Comparison of ENCODE assay signal across 8 mouse cellular contexts in the genomic region with DNA sequence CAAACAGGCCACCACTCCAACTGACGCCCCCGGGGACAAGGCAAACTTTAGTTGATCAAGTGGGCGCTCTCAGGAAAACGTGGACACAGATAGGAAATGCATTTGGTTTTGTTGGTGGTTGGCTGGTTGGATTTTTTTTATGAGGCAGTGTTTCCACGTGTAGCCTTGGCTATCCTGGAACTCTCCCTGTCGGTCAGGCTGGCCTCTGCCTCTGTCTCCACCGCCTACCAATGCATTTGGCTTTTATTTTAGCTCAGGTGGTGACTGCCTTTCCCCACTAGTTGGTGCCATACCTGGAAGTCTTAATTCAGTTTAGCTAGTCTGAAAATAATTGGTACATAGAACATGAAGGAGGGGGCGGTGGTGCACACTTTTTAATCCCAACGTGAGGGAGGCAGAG. TPM values are rescaled to one million over a fixed set of nuclear protein-coding genes. Genes with fewer than 3 reads are reported as not detected.
DNase-seq lines count a peak whose midpoint lies in the region; ATAC-seq and TF ChIP-seq lines count a peak whose summit lies in the region.

No protein-coding gene starts in this region.

- 18% methylated on average over 9 of the region's 9 CpGs for WGBS in lung, embryonic 15.5 days
- 22% methylated on average over 9 of the region's 9 CpGs for WGBS in heart, embryonic 16.5 days
- 26% methylated on average over 9 of the region's 9 CpGs for WGBS in limb, embryonic 10.5 days
- 26% methylated on average over 9 of the region's 9 CpGs for WGBS in midbrain, postnatal 0 days

- H3K9ac ChIP-seq in lung, embryonic 15.5 days = peak overlapping the region; percentile 91
- peak overlapping the region; percentile 99 for H3K9ac ChIP-seq in heart, embryonic 16.5 days (ENCODE audit: low read length)
- peak overlapping the region; percentile 63; the same call in 1 of the 2 replicates for H3K9ac ChIP-seq in midbrain, postnatal 0 days (replicated peaks; ENCODE audit: low read length, poor library complexity, severe bottlenecking)

- H3K27ac ChIP-seq in lung, embryonic 15.5 days = peak overlapping the region; percentile 91; the same call in 1 of the 2 replicates
- H3K27ac ChIP-seq in brown adipose tissue, adult 24 weeks (replicated peaks; ENCODE audit: low read depth, low read length) = no peak overlapping the region
- no peak overlapping the region; the same call in 1 of the 2 replicates for H3K27ac ChIP-seq in heart, embryonic 16.5 days (ENCODE audit: low read length)
- H3K27ac ChIP-seq in limb, embryonic 10.5 days = no peak overlapping the region
- H3K27ac ChIP-seq in midbrain, postnatal 0 days (ENCODE audit: low read depth, low read length) = 0 out of 2 replicates have a peak overlapping the region, but pooled peaks have one; percentile 32

- peak; percentile 76 for TF ChIP-seq CTCF in midbrain, postnatal 0 days (IDR thresholded peaks at IDR 0.05)

- peak overlapping the region; percentile 88 for H3K4me3 ChIP-seq in lung, embryonic 15.5 days
- H3K4me3 ChIP-seq in brown adipose tissue, adult 24 weeks (ENCODE audit: insufficient read depth, low read depth, low read length) = peak overlapping the region; percentile 96
- peak overlapping the region; percentile 94 for H3K4me3 ChIP-seq in heart, embryonic 16.5 days (ENCODE audit: low read length)
- H3K4me3 ChIP-seq in limb, embryonic 10.5 days = peak overlapping the region; percentile 81
- peak overlapping the region; percentile 49 for H3K4me3 ChIP-seq in midbrain, postnatal 0 days (ENCODE audit: low read depth, low read length)

- ATAC-seq in lung, embryonic 15.5 days (ENCODE audit: borderline replicate concordance, extremely low read depth, low FRiP score, low TSS enrichment) = no peak
- no peak for ATAC-seq in heart, embryonic 16.5 days (replicated peaks; ENCODE audit: extremely low read depth, insufficient read depth, low FRiP score)
- ATAC-seq in midbrain, postnatal 0 days (ENCODE audit: low FRiP score) = peak; percentile 21; the same call in 1 of the 2 replicates

- H3K4me2 ChIP-seq in lung, embryonic 15.5 days = peak overlapping the region; percentile 62
- H3K4me2 ChIP-seq in heart, embryonic 16.5 days (ENCODE audit: low read depth, low read length) = peak overlapping the region; percentile 73
- peak overlapping the region; percentile 80 for H3K4me2 ChIP-seq in midbrain, postnatal 0 days (ENCODE audit: low read depth, low read length, poor library complexity, severe bottlenecking)

- no peaks in the 10 kb centered on the region for H3K9me3 ChIP-seq in lung, embryonic 15.5 days
- no peaks in the 10 kb centered on the region for H3K9me3 ChIP-seq in heart, embryonic 16.5 days (replicated peaks; ENCODE audit: control insufficient read depth, low read length)
- H3K9me3 ChIP-seq in limb, embryonic 10.5 days (replicated peaks) = no peaks in the 10 kb centered on the region
- H3K9me3 ChIP-seq in midbrain, postnatal 0 days (ENCODE audit: low read length) = no peaks in the 10 kb centered on the region

- H3K4me1 ChIP-seq in lung, embryonic 15.5 days = peaks cover 27% of the 10 kb centered on the region; the same call in 1 of the 2 replicates
- H3K4me1 ChIP-seq in brown adipose tissue, adult 24 weeks (ENCODE audit: control insufficient read depth, insufficient read depth, insufficient read length, low read length) = peaks cover 6% of the 10 kb centered on the region; the same call in 1 of the 2 replicates
- H3K4me1 ChIP-seq in heart, embryonic 16.5 days (ENCODE audit: control insufficient read depth, insufficient read depth, low read length) = peaks cover 14% of the 10 kb centered on the region
- peaks cover 17% of the 10 kb centered on the region for H3K4me1 ChIP-seq in limb, embryonic 10.5 days
- H3K4me1 ChIP-seq in midbrain, postnatal 0 days (ENCODE audit: insufficient read depth, low read length) = peaks cover 3% of the 10 kb centered on the region; the same call in 1 of the 2 replicates

- no peaks in the 10 kb centered on the region for H3K27me3 ChIP-seq in lung, embryonic 15.5 days
- no peaks in the 10 kb centered on the region for H3K27me3 ChIP-seq in heart, embryonic 16.5 days (ENCODE audit: control insufficient read depth, insufficient read depth, low read length)
- H3K27me3 ChIP-seq in limb, embryonic 10.5 days (ENCODE audit: low read depth, poor library complexity, severe bottlenecking) = no peaks in the 10 kb centered on the region
- H3K27me3 ChIP-seq in midbrain, postnatal 0 days (ENCODE audit: insufficient read depth, low read length) = no peaks in the 10 kb centered on the region

- no peaks in the 10 kb centered on the region for H3K36me3 ChIP-seq in lung, embryonic 15.5 days
- 0 out of 2 replicates have a peak, but pooled peaks cover 2% of the 10 kb centered on the region for H3K36me3 ChIP-seq in heart, embryonic 16.5 days (ENCODE audit: control insufficient read depth, insufficient read depth)
- H3K36me3 ChIP-seq in limb, embryonic 10.5 days = no peaks in the 10 kb centered on the region
- H3K36me3 ChIP-seq in midbrain, postnatal 0 days (ENCODE audit: insufficient read depth, low read length) = 0 out of 2 replicates have a peak, but pooled peaks cover 2% of the 10 kb centered on the region

- no peak for DNase-seq in lung, postnatal 25 days (ENCODE audit: low spot score)
- peak; percentile 35 for DNase-seq in limb, embryonic 10.5 days (ENCODE audit: low spot score)
- peak; percentile 34 for DNase-seq in midbrain, postnatal 0 days (ENCODE audit: low spot score)
- DNase-seq in right cerebral cortex, adult 18-20 months = no peak
- no peak for DNase-seq in adrenal gland, postnatal 25 days

RNA-seq across cellular contexts. Expression of a gene that starts 0.7 kb away (rescaled TPM):
- polyA plus RNA-seq in lung, embryonic 15.5 days (2015; fragmentation: Nextera tagmentation; extraction: Ambion mirVana) = 11.6 and 11.9 TPM in 2 replicates
- 2.6 and 3.4 TPM in 2 replicates for polyA plus RNA-seq in brown adipose tissue, adult 24 weeks (2012; ENCODE audit: insufficient read depth, insufficient read length, missing spikeins)
- 11.2 and 13.0 TPM in 2 replicates for polyA plus RNA-seq in heart, embryonic 16.5 days (2015; fragmentation: Nextera tagmentation; extraction: Ambion mirVana)
- 10.0 and 12.0 TPM in 2 replicates for polyA plus RNA-seq in limb, embryonic 10.5 days (2016; fragmentation: Nextera tagmentation; extraction: Ambion mirVana)
- total RNA-seq in midbrain, postnatal 0 days (2014; rRNA removed) = 7.9 and 11.3 TPM in 2 replicates
- 17.0 and 18.7 TPM in 2 replicates for polyA plus RNA-seq in midbrain, postnatal 0 days (2015; fragmentation: Nextera tagmentation; extraction: Ambion mirVana)
- total RNA-seq in adrenal gland, postnatal 25 days (2021) = 6.9 and 8.8 TPM in 2 replicates

RNA-seq across cellular contexts. Expression of a gene that starts 8.7 kb away (rescaled TPM):
- polyA plus RNA-seq in lung, embryonic 15.5 days (2015; fragmentation: Nextera tagmentation; extraction: Ambion mirVana) = 29.5 and 29.6 TPM in 2 replicates
- polyA plus RNA-seq in brown adipose tissue, adult 24 weeks (2012; ENCODE audit: insufficient read depth, insufficient read length, missing spikeins) = 9.3 and 9.5 TPM in 2 replicates
- polyA plus RNA-seq in heart, embryonic 16.5 days (2015; fragmentation: Nextera tagmentation; extraction: Ambion mirVana) = 18.2 and 20.0 TPM in 2 replicates
- 29.3 and 34.8 TPM in 2 replicates for polyA plus RNA-seq in limb, embryonic 10.5 days (2016; fragmentation: Nextera tagmentation; extraction: Ambion mirVana)
- total RNA-seq in midbrain, postnatal 0 days (2014; rRNA removed) = 18.5 and 22.8 TPM in 2 replicates
- 16.0 and 17.5 TPM in 2 replicates for polyA plus RNA-seq in midbrain, postnatal 0 days (2015; fragmentation: Nextera tagmentation; extraction: Ambion mirVana)
- 32.9 and 38.9 TPM in 2 replicates for total RNA-seq in adrenal gland, postnatal 25 days (2021)

RNA-seq across cellular contexts. Expression of a gene that starts 13.4 kb away (rescaled TPM):
- polyA plus RNA-seq in lung, embryonic 15.5 days (2015; fragmentation: Nextera tagmentation; extraction: Ambion mirVana) = 38.6 and 43.8 TPM in 2 replicates
- polyA plus RNA-seq in brown adipose tissue, adult 24 weeks (2012; ENCODE audit: insufficient read depth, insufficient read length, missing spikeins) = 50.5 and 78.3 TPM in 2 replicates
- 32.9 and 41.5 TPM in 2 replicates for polyA plus RNA-seq in heart, embryonic 16.5 days (2015; fragmentation: Nextera tagmentation; extraction: Ambion mirVana)
- polyA plus RNA-seq in limb, embryonic 10.5 days (2016; fragmentation: Nextera tagmentation; extraction: Ambion mirVana) = 38.7 and 42.4 TPM in 2 replicates
- total RNA-seq in midbrain, postnatal 0 days (2014; rRNA removed) = 30.7 and 48.1 TPM in 2 replicates
- 44.1 and 47.4 TPM in 2 replicates for polyA plus RNA-seq in midbrain, postnatal 0 days (2015; fragmentation: Nextera tagmentation; extraction: Ambion mirVana)
- 70.9 and 72.4 TPM in 2 replicates for total RNA-seq in adrenal gland, postnatal 25 days (2021)

RNA-seq across cellular contexts. Expression of a gene that starts 54.6 kb away (rescaled TPM):
- polyA plus RNA-seq in lung, embryonic 15.5 days (2015; fragmentation: Nextera tagmentation; extraction: Ambion mirVana) = 426 and 430 TPM in 2 replicates
- 91.6 and 165 TPM in 2 replicates for polyA plus RNA-seq in brown adipose tissue, adult 24 weeks (2012; ENCODE audit: insufficient read depth, insufficient read length, missing spikeins)
- 296 and 348 TPM in 2 replicates for polyA plus RNA-seq in heart, embryonic 16.5 days (2015; fragmentation: Nextera tagmentation; extraction: Ambion mirVana)
- polyA plus RNA-seq in limb, embryonic 10.5 days (2016; fragmentation: Nextera tagmentation; extraction: Ambion mirVana) = 664 and 718 TPM in 2 replicates
- total RNA-seq in midbrain, postnatal 0 days (2014; rRNA removed) = 142 and 183 TPM in 2 replicates
- 345 TPM in 2 replicates for polyA plus RNA-seq in midbrain, postnatal 0 days (2015; fragmentation: Nextera tagmentation; extraction: Ambion mirVana)
- 203 and 229 TPM in 2 replicates for total RNA-seq in adrenal gland, postnatal 25 days (2021)

Comparison
In these comparisons a context has a peak if more than half of its experiments do, and no peak if none do; other contexts are left out.
1. H3K27ac ChIP-seq: peak in lung, embryonic 15.5 days (single experiment) and midbrain, postnatal 0 days (single experiment); none in brown adipose tissue, adult 24 weeks (single experiment), heart, embryonic 16.5 days (single experiment) and limb, embryonic 10.5 days (single experiment).
2. DNase-seq: peak in limb, embryonic 10.5 days (single experiment) and midbrain, postnatal 0 days (single experiment); none in lung, postnatal 25 days (single experiment), right cerebral cortex, adult 18-20 months (single experiment) and adrenal gland, postnatal 25 days (single experiment).
3. Peak in every context shown above with its lines, with median percentiles within 50 percentile points of each other: H3K4me2 ChIP-seq, H3K4me3 ChIP-seq and H3K9ac ChIP-seq.